Mouse (Mus musculus) ES-E14 (cell line): ENCODE measurements around the gene Hist1h3b. TPM values are rescaled to one million over a fixed set of nuclear protein-coding genes. Genes with fewer than 3 reads are reported as not detected.

Source experiments
- DNase-seq: peaks from one replicate; pipeline ENCODE4 v3.0.0-alpha.2; 2013; ENCODE audit warnings: low read depth, low spot score
- H3K27ac ChIP-seq: 2 replicates; pipeline ENCODE4 v1.5.1; 2012; ENCODE audit warnings: low read depth, mild to moderate bottlenecking, low read length, moderate library complexity, mixed read lengths; ENCODE audit not compliant: poor library complexity, insufficient read depth, severe bottlenecking
- H3K36me3 ChIP-seq: 2 replicates; pipeline ENCODE4 v1.6.1; 2012; ENCODE audit warnings: mild to moderate bottlenecking, low read length, moderate library complexity, mixed read lengths; ENCODE audit not compliant: control insufficient read depth, poor library complexity, insufficient read depth, severe bottlenecking
- H3K4me1 ChIP-seq, 2 experiments: fragments of 150-350 bp in 1 of 2; sonication (generic) in 1 of 2; 2 replicates each; pipeline ENCODE4 v1.6.1; 2012; ENCODE audit warnings: low read length in 2 of 2, mild to moderate bottlenecking in 1 of 2, mixed read lengths in 1 of 2; ENCODE audit not compliant: control insufficient read depth in 2 of 2, insufficient read depth in 2 of 2, poor library complexity in 1 of 2
- H3K4me3 ChIP-seq, 2 experiments: fragments of 150-350 bp in 1 of 2; sonication (generic) in 1 of 2; 2 replicates each; pipeline ENCODE4 v1.5.1; 2012; ENCODE audit warnings: low read length in 2 of 2, low read depth in 1 of 2, mild to moderate bottlenecking in 1 of 2, mixed read lengths in 1 of 2; ENCODE audit not compliant: insufficient read depth in 1 of 2, poor library complexity in 1 of 2, severe bottlenecking in 1 of 2
- H3K9ac ChIP-seq: 2 replicates; pipeline ENCODE4 v1.6.1; 2012; ENCODE audit warnings: low read depth, mild to moderate bottlenecking, low read length, mixed read lengths; ENCODE audit not compliant: poor library complexity, insufficient read depth, severe bottlenecking
- H3K9me3 ChIP-seq: fragments of 150-350 bp; sonication (generic); 2 replicates; pipeline ENCODE4 v1.6.1; 2012; ENCODE audit warnings: low read depth, mild to moderate bottlenecking, low read length; ENCODE audit not compliant: control insufficient read depth, insufficient read depth
- CHD2 ChIP-seq: IDR thresholded peaks from 2 replicates; pipeline ENCODE4 v1.6.1; 2014; ENCODE audit warnings: mild to moderate bottlenecking, low read depth, low read length, inconsistent platforms
- HCFC1 ChIP-seq: IDR thresholded peaks from 2 replicates; pipeline ENCODE4 v1.6.1; 2012; ENCODE audit warnings: low read length, inconsistent platforms, borderline replicate concordance; ENCODE audit not compliant: insufficient read depth
- MAFK ChIP-seq: IDR thresholded peaks from 2 replicates; pipeline ENCODE4 v1.6.1; 2014; ENCODE audit warnings: mild to moderate bottlenecking, low read depth, low read length, inconsistent platforms; ENCODE audit not compliant: insufficient read depth
- ZC3H11A ChIP-seq: IDR thresholded peaks from 2 replicates; pipeline ENCODE4 v1.6.1; 2012; ENCODE audit warnings: low read depth, mild to moderate bottlenecking, inconsistent platforms, low read length, borderline replicate concordance
- ZNF384 ChIP-seq: IDR thresholded peaks from 2 replicates; pipeline ENCODE4 v1.6.1; 2012; ENCODE audit warnings: low read depth, low read length, inconsistent platforms
- in situ Hi-C, 2 experiments: fragments of 600-800 bp; cut with MboI; formaldehyde crosslinking; loops; one replicate each; pipeline ENCODE4 v1.15.1; 2025; ENCODE audit warnings: low sequenced_read_pairs in 2 of 2, inconsistent platforms in 1 of 2; ENCODE audit not compliant: unreplicated experiment in 2 of 2
- total RNA-seq: library from RNA; depleted of rRNA; stranded (reverse); fragments of 300-350 nt; gene quantifications from 2 replicates; pipeline ENCODE4 v1.2.3, GENCODE M21; 2012

Hist1h3b gene
- total RNA-seq, 1 experiment: 954 TPM

DNA sequence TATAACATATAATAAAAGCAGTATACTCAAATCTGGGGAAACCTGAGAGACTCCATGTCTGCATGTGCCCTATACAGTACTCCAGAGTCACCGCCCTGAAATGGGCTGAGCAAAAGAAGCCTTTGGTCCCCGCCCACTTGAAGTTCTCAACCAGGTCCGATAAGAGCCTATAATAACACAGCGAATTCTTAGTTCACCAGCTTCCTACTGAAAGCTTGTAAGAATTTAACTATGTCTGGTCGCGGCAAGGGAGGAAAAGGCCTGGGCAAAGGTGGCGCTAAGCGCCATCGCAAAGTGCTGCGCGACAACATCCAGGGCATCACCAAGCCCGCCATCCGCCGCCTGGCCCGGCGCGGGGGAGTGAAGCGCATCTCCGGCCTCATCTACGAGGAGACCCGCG is 4.7 kb downstream of the Hist1h3b start, which contains the start of gene Hist1h4b:
Gene Hist1h4b (plus strand): TSS at position 224 of the 400 bp plus-strand sequence.
- TF ChIP-seq MAFK: no peak
- no peak for TF ChIP-seq ZNF384
- no peak for TF ChIP-seq ZC3H11A
- peak; percentile 74; the same call in 1 of the 2 replicates for TF ChIP-seq HCFC1
- no peak for TF ChIP-seq CHD2
- Histone ChIP-seq H3K27ac (peak within 1 kb of the TSS; percentile 93), H3K4me1 (peaks cover 0 to 4% of the 10 kb centered on the region in 2 experiments; a peak in 1 of 4 replicates), H3K9ac (peak within 1 kb of the TSS; percentile 84), H3K36me3 (no peaks in the 10 kb centered on the region), H3K9me3 (no peaks in the 10 kb centered on the region), H3K4me3 (peak within 1 kb of the TSS; percentile 38 to 59)
- DNase-seq: peak; percentile 96
- in situ Hi-C loops: loop anchor here in 1 of 2 experiments (25.0 kb wide), 1 partner anchor 1719 kb away; the partner anchor contains the start of genes Hist1h2ag, Hist1h2ah, Hist1h2bj and Hist1h2bk

DNA sequence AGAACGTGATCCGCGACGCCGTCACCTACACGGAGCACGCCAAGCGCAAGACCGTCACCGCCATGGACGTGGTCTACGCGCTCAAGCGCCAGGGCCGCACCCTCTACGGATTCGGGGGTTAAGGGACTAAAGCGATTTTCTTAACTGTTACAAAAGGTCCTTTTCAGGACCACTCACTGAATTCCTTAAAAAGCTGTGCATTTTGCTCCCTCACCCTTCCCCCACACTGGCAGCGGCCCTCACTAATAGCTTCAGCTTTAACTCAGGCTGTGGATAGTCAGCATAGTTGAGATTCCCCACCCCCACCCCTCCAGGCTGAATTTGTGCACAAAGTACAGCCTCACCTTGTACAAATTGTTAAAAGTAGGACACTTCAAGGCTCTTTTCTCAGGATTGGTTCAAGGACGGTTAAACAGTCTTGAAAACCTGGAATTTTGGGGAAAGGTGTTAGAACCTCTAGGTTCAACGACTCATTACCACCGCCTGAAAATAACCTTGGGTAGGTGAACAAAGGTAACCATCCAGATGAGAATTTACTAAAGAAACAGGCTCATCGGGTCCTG is 5.2 kb downstream of the Hist1h3b start:
- in situ Hi-C loops: loop anchor here in 1 of 2 experiments (25.0 kb wide), 1 partner anchor 1720 kb away; the partner anchor contains the start of genes Hist1h2ag, Hist1h2ah, Hist1h2bj and Hist1h2bk

GRCm38 (mm10) chr13:23757921-23758320 is 5.9 kb downstream of the Hist1h3b start:
- peak overlapping the region in 1 of 2 experiments; percentile 38; a peak in 3 of 4 replicates for H3K4me3 ChIP-seq
- peaks cover 0 to 4% of the 10 kb centered on the region in 2 experiments; a peak in 1 of 4 replicates for H3K4me1 ChIP-seq
- peak overlapping the region; percentile 17; the same call in 1 of the 2 replicates for H3K9ac ChIP-seq
- TF ChIP-seq ZC3H11A (no peak), ZNF384 (no peak), HCFC1 (no peak), MAFK (no peak), CHD2 (no peak)
- peak overlapping the region; percentile 93; the same call in 1 of the 2 replicates for H3K27ac ChIP-seq
- no peak for DNase-seq
- in situ Hi-C loops: loop anchor here in 1 of 2 experiments (25.0 kb wide), 1 partner anchor 1721 kb away; the partner anchor contains the start of genes Hist1h2ag, Hist1h2ah, Hist1h2bj and Hist1h2bk
- no peaks in the 10 kb centered on the region for H3K36me3 ChIP-seq
- no peaks in the 10 kb centered on the region for H3K9me3 ChIP-seq

More for the DNA sequence above, 5.2 kb downstream of the Hist1h3b start:
- no peak for DNase-seq
- no peaks in the 10 kb centered on the region for H3K9me3 ChIP-seq
- TF ChIP-seq HCFC1: peak; percentile 71; the same call in 1 of the 2 replicates
- no peak for TF ChIP-seq MAFK
- TF ChIP-seq ZNF384: no peak
- TF ChIP-seq ZC3H11A: no peak
- peak; percentile 69; the same call in 1 of the 2 replicates for TF ChIP-seq CHD2
- peaks cover 0 to 4% of the 10 kb centered on the region in 2 experiments; a peak in 1 of 4 replicates for H3K4me1 ChIP-seq
- H3K36me3 ChIP-seq: no peaks in the 10 kb centered on the region
- peak overlapping the region; percentile 93 for H3K27ac ChIP-seq
- peak overlapping the region; percentile 38 to 59 for H3K4me3 ChIP-seq
- H3K9ac ChIP-seq: peak overlapping the region; percentile 84

GRCm38 (mm10) chr13:23759251-23759771 is 7.2 kb downstream of the Hist1h3b start:
- no peak for DNase-seq

More at GRCm38 (mm10) chr13:23759251-23759771, 7.2 kb downstream of the Hist1h3b start:
- Histone ChIP-seq H3K4me1 (peaks cover 0 to 4% of the 10 kb centered on the region in 2 experiments; a peak in 1 of 4 replicates), H3K27ac (peak overlapping the region; percentile 12; the same call in 1 of the 2 replicates), H3K9me3 (no peaks in the 10 kb centered on the region), H3K36me3 (no peaks in the 10 kb centered on the region), H3K9ac (no peak overlapping the region; the same call in 1 of the 2 replicates), H3K4me3 (no peak overlapping the region)
- TF ChIP-seq CHD2 (no peak), MAFK (no peak), ZNF384 (no peak), ZC3H11A (no peak), HCFC1 (no peak)
- in situ Hi-C loops: loop anchor here in 1 of 2 experiments (25.0 kb wide), 1 partner anchor 1722 kb away; the partner anchor contains the start of genes Hist1h2ag, Hist1h2ah, Hist1h2bj and Hist1h2bk
